Mouse (Mus musculus) thymus, adult 2 months (tissue): ENCODE measurements around the gene Yjefn3.

Source experiments
- CTCF ChIP-seq: fragments of 200-500 bp; IDR thresholded peaks from 2 replicates; pipeline ENCODE4 v1.5.1; 2012; ENCODE audit warnings: mild to moderate bottlenecking, control low read depth, low read length, moderate library complexity, borderline replicate concordance; ENCODE audit not compliant: control insufficient read depth, poor library complexity, insufficient read depth; ENCODE audit errors: extremely low read depth
- POLR2A ChIP-seq: fragments of 200-500 bp; IDR thresholded peaks from 2 replicates; pipeline ENCODE4 v1.6.1; 2012; ENCODE audit warnings: mild to moderate bottlenecking, low read length, control low read depth, moderate library complexity; ENCODE audit not compliant: control insufficient read depth, poor library complexity, insufficient read depth; ENCODE audit errors: extremely low read depth

DNA sequence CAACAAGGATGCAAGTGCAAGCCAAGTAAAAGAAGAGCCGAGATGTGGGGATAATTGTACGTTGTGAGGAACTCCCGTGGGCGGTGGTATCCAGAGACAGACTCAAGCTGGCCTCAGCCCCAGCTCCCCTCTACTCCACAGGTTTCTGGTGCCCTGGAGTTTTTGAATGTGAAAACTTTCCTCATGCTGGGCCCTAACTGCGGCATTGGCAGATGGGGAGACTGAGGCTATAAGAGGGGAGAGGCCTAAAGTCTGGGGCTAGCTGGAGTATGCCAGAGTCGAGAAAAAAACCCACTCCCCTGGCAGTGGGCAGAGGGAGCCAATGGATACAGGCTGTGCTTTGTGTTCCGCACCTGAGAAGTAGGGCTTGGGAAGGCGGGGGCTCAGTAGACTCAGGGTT lies 1.6 kb upstream of the Yjefn3 start:
- TF ChIP-seq POLR2A: no peak
- no peak for TF ChIP-seq CTCF
